Mouse (Mus musculus): Measurements from ENCODE around the gene Slc2a4. TPM values are rescaled to one million over a fixed set of nuclear protein-coding genes. Genes with fewer than 3 reads are reported as not detected.
"Not testable (repeated sequence)": the region's sequence is repeated elsewhere in the genome, so short reads cannot be mapped to it uniquely, and the experiment has no call there.

Gene Slc2a4
- polyA plus RNA-seq, 1 experiment from 2014 or later = 34.1 TPM

DNA sequence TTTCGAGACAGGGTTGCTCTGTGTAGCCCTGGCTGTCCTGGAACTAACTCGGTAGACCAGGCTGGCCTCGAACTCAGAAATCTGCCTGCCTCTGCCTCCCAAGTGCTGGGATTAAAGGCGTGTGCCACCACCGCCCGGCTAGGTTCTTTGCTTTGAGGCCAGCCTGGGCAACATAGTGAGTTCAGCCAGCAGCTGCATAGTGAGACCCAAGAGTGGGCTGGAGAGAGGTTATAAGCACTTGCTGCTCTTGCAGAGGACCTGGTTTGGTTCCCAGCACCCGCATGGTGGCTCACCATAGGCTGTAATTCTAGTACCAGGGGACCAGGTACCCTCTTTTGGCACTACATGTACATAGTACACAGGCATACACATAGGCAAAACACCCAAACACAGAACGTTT, 17.8 kb downstream of the Slc2a4 start:
- H3K9me3 ChIP-seq; H3K36me3 ChIP-seq; H3K27ac ChIP-seq; H3K27me3 ChIP-seq; ATAC-seq (ENCODE audit: insufficient number of reproducible peaks, insufficient read depth, low FRiP score, low TSS enrichment, low read depth); H3K4me1 ChIP-seq (replicated peaks); H3K4me2 ChIP-seq; H3K9ac ChIP-seq (replicated peaks); H3K4me3 ChIP-seq (replicated peaks): not testable (repeated sequence)
- 84% methylated on average over 8 of the region's 8 CpGs for WGBS

DNA sequence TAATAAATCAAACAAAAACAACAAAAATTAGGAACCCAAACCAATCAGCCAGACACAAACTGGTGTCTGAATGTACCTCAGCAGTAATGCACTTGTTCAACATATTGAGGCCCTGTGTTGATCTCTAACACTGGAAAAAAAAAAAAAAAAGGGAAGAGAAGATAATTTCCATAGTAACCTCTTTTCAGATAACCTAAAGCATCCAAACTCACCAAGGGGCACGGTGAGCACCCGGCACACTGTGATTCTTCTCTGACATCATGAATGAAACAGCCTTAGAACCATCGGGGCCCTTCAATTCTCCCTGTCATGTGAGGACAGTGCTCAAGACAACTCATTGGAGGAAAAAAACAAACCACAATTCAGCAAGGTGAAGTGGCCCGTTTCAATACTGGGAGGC, 18.3 kb downstream of the Slc2a4 start:
- no peak for ATAC-seq (ENCODE audit: insufficient number of reproducible peaks, insufficient read depth, low FRiP score, low TSS enrichment, low read depth)
- WGBS = 79% methylated on average over 4 of the region's 4 CpGs
- no peaks in the 10 kb centered on the region for H3K4me1 ChIP-seq (replicated peaks)

DNA sequence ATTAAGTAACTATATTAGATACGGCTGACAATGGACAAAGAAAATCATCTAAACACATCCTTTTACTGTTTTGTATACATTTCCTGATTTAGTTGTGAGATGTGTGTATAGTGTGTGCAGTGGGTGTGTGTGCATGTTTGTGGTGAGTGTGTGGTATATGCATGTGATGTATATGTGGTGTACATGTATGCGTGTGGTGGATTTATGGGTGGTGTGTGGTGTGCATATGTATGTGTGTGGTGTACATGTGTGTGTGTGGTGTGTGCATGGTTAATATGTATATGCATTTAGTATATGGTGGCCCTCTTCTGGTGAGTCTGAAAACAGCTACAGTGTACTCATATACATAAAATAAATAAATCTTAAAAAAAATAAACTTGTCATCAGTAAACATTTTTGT, 20.5 kb downstream of the Slc2a4 start:
- Histone ChIP-seq H3K4me3 (replicated peaks) (no peak overlapping the region), H3K27me3 (no peaks in the 10 kb centered on the region), H3K9me3 (no peaks in the 10 kb centered on the region), H3K27ac (no peak overlapping the region), H3K4me1 (replicated peaks) (peaks cover 5% of the 10 kb centered on the region; the same call in 1 of the 2 replicates), H3K36me3 (no peaks in the 10 kb centered on the region), H3K4me2 (no peak overlapping the region), H3K9ac (replicated peaks) (no peak overlapping the region)
- 94% methylated on average over 2 of the region's 2 CpGs for WGBS
- ATAC-seq (ENCODE audit: insufficient number of reproducible peaks, insufficient read depth, low FRiP score, low TSS enrichment, low read depth) = no peak; the same call in 1 of the 2 replicates

More for the DNA sequence above, 18.3 kb downstream of the Slc2a4 start:
- no peaks in the 10 kb centered on the region for H3K9me3 ChIP-seq
- H3K9ac ChIP-seq (replicated peaks) = no peak overlapping the region
- no peak overlapping the region for H3K4me3 ChIP-seq (replicated peaks)
- H3K27ac ChIP-seq = no peak overlapping the region
- H3K27me3 ChIP-seq = no peaks in the 10 kb centered on the region
- H3K36me3 ChIP-seq = no peaks in the 10 kb centered on the region
- no peak overlapping the region for H3K4me2 ChIP-seq

DNA sequence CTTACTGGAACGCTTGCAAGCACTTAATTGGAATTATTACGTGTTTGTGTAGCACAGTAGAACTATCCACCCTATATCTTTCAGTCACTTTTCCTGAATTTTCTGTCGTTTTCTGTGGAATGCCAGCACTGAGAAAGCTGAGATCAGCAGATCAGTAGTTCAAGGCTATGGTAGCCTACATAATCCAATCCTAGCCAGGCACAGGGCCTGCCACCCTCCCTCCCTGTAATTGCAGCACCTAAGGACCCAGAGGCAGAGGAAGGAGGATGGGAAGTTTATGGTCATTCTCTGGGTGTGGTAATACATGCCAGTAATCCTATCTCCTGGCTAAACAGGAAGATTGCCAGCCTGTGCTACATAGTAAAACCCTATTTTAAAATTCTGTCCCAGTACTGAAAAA, 25.2 kb downstream of the Slc2a4 start:
- Histone ChIP-seq H3K4me3 (replicated peaks) (no peak overlapping the region), H3K27me3 (no peaks in the 10 kb centered on the region), H3K4me1 (replicated peaks) (peaks cover 22% of the 10 kb centered on the region), H3K9me3 (no peaks in the 10 kb centered on the region), H3K36me3 (peaks cover 16% of the 10 kb centered on the region), H3K4me2 (peak overlapping the region; percentile 87), H3K27ac (0 out of 2 replicates have a peak overlapping the region, but pooled peaks have one; percentile 30), H3K9ac (replicated peaks) (no peak overlapping the region; the same call in 1 of the 2 replicates)
- WGBS = 66% methylated on average over 3 of the region's 3 CpGs
- ATAC-seq (ENCODE audit: insufficient number of reproducible peaks, insufficient read depth, low FRiP score, low TSS enrichment, low read depth) = no peak

DNA sequence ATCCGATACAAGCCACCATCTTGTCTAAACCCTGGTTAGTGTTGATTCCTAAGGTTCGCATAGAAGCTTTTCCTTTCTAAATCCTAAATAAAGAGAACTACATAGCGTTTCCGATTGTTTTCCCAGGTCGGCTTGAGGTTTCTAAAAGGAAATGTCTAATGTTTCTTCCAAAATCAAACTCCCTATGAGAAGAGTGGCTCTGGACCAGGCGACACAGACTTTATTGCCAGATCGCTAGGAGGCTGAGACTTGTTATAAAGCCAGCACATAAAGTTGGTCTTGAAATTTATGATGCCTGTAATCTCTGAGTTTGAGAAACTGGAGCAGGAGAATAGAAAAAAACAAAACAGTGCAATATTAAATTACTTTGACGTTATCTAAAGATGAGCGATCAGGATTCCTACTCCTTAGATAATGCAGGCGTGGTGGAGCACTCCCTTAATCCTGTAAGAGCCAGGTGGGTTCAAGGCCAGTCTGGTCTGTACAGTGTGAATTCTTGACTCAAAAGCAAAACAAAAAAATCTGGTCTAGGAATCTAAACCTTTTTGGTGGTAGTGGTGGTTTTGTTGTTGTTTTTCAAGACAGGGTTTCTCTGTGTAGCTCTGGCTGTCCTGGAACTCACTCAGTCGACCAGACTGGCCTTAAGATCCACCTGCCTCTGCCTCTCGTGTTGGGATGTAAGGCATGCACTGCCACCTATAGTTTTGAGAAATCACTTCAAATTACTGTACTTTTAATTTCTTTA, 25.8 kb downstream of the Slc2a4 start:
- no peaks in the 10 kb centered on the region for H3K9me3 ChIP-seq
- peaks cover 23% of the 10 kb centered on the region for H3K4me1 ChIP-seq (replicated peaks)
- H3K4me3 ChIP-seq (replicated peaks) = peak overlapping the region; percentile 98
- no peaks in the 10 kb centered on the region for H3K27me3 ChIP-seq
- peaks cover 22% of the 10 kb centered on the region for H3K36me3 ChIP-seq
- 3% methylated on average over 12 of the region's 12 CpGs for WGBS
- ATAC-seq (ENCODE audit: insufficient number of reproducible peaks, insufficient read depth, low FRiP score, low TSS enrichment, low read depth) = no peak
- peak overlapping the region; percentile 65 for H3K9ac ChIP-seq (replicated peaks)
- H3K4me2 ChIP-seq = peak overlapping the region; percentile 87
- peak overlapping the region; percentile 98 for H3K27ac ChIP-seq

DNA sequence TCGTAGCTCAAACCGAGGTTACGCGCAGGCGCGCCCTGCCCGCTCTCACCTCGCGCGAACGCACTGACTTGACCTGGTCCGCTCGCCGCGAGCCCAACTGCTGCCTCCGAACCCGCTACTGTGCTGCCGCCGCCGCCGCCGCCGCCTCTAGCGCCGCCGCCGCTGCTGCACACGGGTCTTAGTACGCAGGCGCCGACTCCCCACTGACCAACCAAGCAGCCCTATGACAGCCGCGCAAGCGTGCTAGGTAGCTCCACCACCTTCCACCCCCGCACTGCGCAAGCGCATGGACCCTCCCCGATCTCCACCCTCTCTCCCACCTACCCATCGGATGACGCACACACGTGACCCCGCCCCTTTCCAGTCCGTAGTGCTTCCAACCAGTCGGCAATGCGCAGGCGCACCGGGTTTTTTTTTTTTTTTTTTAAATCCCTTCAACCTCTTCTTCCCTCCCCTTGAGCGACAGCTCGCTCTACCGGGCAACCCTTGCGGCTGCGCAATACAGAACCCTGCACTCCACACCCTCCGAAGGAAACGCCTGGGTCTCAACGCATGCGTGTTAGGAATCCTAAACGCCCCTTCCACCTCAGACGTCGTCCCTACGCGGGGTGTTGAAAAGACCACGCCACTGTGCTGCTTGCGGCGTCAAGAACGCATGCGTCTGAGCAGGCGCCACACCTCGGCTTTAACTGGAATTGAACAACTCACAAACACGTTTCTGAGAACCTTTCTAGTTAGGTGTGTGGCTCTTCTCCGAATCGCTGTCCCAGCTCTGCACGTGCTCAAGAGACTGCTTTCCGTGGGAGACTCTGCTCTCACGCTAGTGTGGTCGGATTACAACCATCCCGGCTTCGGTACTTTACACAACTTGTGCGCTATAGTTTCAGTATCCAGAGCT, 26.6 kb downstream of the Slc2a4 start, which contains the start of gene Eif5a:
Eif5a (minus strand) TSS at position 845 of the 898 bp plus-strand sequence.
- peak; percentile 96 for ATAC-seq (ENCODE audit: insufficient number of reproducible peaks, insufficient read depth, low FRiP score, low TSS enrichment, low read depth)
- Histone ChIP-seq H3K36me3 (peaks cover 31% of the 10 kb centered on the region), H3K9me3 (no peaks in the 10 kb centered on the region), H3K27me3 (no peaks in the 10 kb centered on the region), H3K4me2 (peak within 1 kb of the TSS; percentile 87), H3K9ac (replicated peaks) (peak within 1 kb of the TSS; percentile 95), H3K4me1 (replicated peaks) (peaks cover 28% of the 10 kb centered on the region), H3K27ac (peak within 1 kb of the TSS; percentile 98), H3K4me3 (replicated peaks) (peak within 1 kb of the TSS; percentile 98)
- WGBS = under 1% methylated on average over 78 of the region's 78 CpGs

DNA sequence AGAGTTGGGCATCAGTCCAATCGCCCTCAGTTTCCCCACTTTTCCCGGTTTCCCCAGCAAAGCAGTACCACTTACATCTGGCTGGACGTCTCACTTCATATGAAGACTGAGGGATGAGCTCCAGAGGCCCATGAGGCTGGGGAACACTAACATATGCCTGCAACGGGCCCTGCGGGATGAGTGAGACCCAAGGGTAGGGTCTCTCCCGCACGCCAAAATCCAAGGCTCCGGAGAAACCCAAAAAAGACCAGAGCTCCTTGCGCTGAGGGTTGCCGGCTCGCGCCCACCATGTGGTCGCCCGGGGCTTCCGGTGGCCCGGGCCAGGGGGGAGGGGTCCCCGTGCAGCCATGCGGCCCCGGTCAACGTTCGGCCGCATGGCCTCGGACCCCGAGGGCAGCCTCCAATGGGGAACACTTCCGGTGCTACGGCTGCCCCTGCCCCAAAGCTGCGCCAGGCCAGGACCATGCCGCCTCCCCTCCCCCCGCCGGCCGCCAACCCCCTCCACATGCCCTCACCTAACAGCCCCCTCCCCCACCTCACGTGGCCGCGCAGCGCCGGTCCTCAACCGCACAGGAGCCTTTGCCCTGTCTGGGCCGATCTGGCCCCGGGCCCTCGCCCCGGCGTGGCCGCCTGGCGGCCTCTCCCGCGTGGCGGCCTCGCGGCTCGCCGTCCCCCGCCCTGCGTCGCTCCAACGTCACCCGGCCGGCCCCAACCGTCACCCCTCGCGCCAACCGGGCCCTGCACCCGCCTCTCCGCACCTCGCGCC, 27.5 kb downstream of the Slc2a4 start:
- peak overlapping the region; percentile 95 for H3K9ac ChIP-seq (replicated peaks)
- peaks cover 40% of the 10 kb centered on the region for H3K36me3 ChIP-seq
- H3K4me3 ChIP-seq (replicated peaks) = peak overlapping the region; percentile 98
- WGBS = under 1% methylated on average over 62 of the region's 65 CpGs
- peaks cover 35% of the 10 kb centered on the region for H3K4me1 ChIP-seq (replicated peaks)
- H3K27me3 ChIP-seq = no peaks in the 10 kb centered on the region
- no peaks in the 10 kb centered on the region for H3K9me3 ChIP-seq
- peak overlapping the region; percentile 87 for H3K4me2 ChIP-seq
- H3K27ac ChIP-seq = peak overlapping the region; percentile 98
- ATAC-seq (ENCODE audit: insufficient number of reproducible peaks, insufficient read depth, low FRiP score, low TSS enrichment, low read depth) = 0 out of 2 replicates have a peak, but pooled peaks have one; percentile 3

DNA sequence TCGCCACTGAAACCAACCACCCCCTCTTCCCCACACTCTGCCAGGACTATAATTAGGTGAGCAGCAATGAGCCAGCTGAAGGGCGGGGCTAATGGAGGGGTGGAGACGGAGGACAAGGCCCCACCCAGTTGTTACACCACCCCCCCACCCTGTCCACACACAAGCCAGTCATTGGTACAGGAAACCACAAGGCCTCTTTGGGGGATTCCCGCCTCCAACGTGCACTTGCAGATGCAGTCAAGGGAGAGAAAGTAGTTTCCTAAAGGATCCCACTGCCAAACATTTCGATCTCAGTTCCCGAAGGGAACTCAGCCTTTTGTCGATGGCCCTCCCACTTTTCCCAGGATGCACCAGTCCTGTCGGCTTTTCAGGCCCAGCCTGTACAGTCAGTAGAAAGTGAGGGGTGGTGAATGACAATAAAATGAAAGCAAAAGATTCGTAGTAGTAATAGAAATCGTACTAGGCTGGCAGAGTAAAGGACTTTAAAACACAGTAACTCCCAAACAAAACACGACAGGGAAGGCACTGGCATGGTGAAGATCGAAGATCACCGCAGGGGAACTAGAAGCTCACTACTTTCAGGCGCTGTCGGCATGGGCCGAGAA, 28.2 kb downstream of the Slc2a4 start:
- under 1% methylated on average over 17 of the region's 17 CpGs for WGBS
- no peak for ATAC-seq (ENCODE audit: insufficient number of reproducible peaks, insufficient read depth, low FRiP score, low TSS enrichment, low read depth)
- H3K36me3 ChIP-seq = peaks cover 47% of the 10 kb centered on the region
- H3K27ac ChIP-seq = peak overlapping the region; percentile 98
- no peaks in the 10 kb centered on the region for H3K27me3 ChIP-seq
- H3K4me3 ChIP-seq (replicated peaks) = peak overlapping the region; percentile 98
- H3K9me3 ChIP-seq = no peaks in the 10 kb centered on the region
- peaks cover 42% of the 10 kb centered on the region for H3K4me1 ChIP-seq (replicated peaks)
- peak overlapping the region; percentile 95 for H3K9ac ChIP-seq (replicated peaks)
- peak overlapping the region; percentile 87 for H3K4me2 ChIP-seq

DNA sequence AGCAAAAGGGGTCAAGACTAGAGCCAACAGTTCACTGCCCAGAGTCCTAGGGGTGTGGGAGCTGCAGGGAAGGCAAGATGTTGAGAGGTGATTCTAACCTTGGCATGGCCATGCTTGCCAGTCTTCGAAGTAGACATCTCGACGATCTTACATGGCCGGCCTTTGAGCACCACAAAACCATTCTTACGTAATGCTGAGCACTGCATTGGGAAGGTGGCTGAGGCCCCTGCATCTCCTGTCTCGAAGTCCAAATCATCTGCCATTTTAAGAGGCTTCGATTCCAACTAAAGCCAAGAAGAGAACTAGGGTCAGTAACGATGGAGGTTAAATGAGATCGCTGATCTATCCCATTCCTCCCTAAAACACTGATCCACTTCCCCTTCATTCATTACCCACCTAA, 28.9 kb downstream of the Slc2a4 start:
- 84% methylated on average over 9 of the region's 9 CpGs for WGBS

DNA sequence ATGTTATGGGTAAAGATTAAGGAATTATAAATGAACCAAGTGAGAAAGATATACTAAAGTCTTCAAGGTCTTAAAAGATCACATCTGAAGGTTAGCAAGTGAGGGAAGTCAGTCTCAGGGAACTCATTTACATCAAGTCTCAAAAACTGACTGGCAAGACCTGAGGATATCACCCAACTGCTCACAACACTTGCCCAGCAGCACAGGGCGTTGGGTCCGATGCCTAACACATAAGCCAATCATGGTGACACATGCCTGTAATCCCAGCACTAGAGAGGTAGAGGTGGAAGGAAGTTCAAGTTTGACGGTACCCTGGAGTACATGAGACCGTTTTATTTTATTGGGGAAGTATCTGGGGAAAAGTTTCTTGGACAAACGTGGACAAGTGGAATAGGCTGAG, 29.9 kb downstream of the Slc2a4 start:
- Histone ChIP-seq H3K4me1 (replicated peaks) (peaks cover 50% of the 10 kb centered on the region), H3K9me3 (no peaks in the 10 kb centered on the region), H3K4me3 (replicated peaks) (no peak overlapping the region), H3K36me3 (peaks cover 54% of the 10 kb centered on the region), H3K27ac (no peak overlapping the region), H3K27me3 (no peaks in the 10 kb centered on the region), H3K4me2 (no peak overlapping the region), H3K9ac (replicated peaks) (no peak overlapping the region)
- WGBS = 83% methylated on average over 5 of the region's 5 CpGs
- ATAC-seq (ENCODE audit: insufficient number of reproducible peaks, insufficient read depth, low FRiP score, low TSS enrichment, low read depth) = no peak

More for the DNA sequence above, 28.9 kb downstream of the Slc2a4 start:
- H3K36me3 ChIP-seq = peaks cover 50% of the 10 kb centered on the region
- peak overlapping the region; percentile 95; the same call in 1 of the 2 replicates for H3K9ac ChIP-seq (replicated peaks)
- H3K4me1 ChIP-seq (replicated peaks) = peaks cover 46% of the 10 kb centered on the region
- no peaks in the 10 kb centered on the region for H3K9me3 ChIP-seq
- no peak for ATAC-seq (ENCODE audit: insufficient number of reproducible peaks, insufficient read depth, low FRiP score, low TSS enrichment, low read depth)
- peak overlapping the region; percentile 87 for H3K4me2 ChIP-seq
- no peaks in the 10 kb centered on the region for H3K27me3 ChIP-seq
- H3K4me3 ChIP-seq (replicated peaks) = peak overlapping the region; percentile 98
- peak overlapping the region; percentile 98 for H3K27ac ChIP-seq
